Mouse (Mus musculus) kidney, adult 2 months (tissue): ENCODE results near the gene Arhgap1.

Experiments
- CTCF ChIP-seq: fragments of 200-500 bp; conservative IDR thresholded peaks from 2 replicates; pipeline ENCODE4 v1.5.1; 2011; ENCODE audit warnings: low read depth, mild to moderate bottlenecking, control low read depth, low read length, moderate library complexity, mixed read lengths; ENCODE audit not compliant: insufficient read depth, insufficient read length
- POLR2A ChIP-seq: fragments of 200-500 bp; IDR thresholded peaks from one replicate; pipeline ENCODE4 v1.6.1; 2011; ENCODE audit warnings: low read depth, low read length, control low read depth

- no peak for TF ChIP-seq POLR2A
- no peak for TF ChIP-seq CTCF
These were observed 46.0 kb downstream of the Arhgap1 start for GRCm38 (mm10) chr2:91695436-91696224.
